8 mouse cellular contexts compared by ENCODE assay signal in the genomic region with DNA sequence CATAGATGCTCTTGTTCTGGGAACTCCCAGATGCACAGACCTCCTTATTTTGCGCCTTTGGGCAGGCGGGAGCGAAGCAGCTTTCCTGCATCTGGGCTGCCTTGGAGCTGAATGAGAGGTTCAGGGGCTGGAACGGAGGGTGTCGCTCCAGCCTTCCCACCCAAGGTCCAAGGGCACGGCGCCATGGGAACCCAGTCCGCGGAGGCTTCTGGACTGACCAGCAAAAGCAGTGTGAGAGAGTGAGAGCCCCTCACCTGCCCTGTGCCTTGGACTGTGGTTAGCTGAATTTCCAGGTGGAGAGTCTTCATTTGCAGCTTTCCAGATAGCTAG. TPM values are rescaled to one million over a fixed set of nuclear protein-coding genes. Genes with fewer than 3 reads are reported as not detected.
DNase-seq lines count a peak whose midpoint lies in the region; ATAC-seq lines count a peak whose summit lies in the region.
"Had no signal": no experiment of that assay in that cellular context is flagged by ENCODE, and none has a peak within 500 bp of the region (broad histone marks: within the 10 kb centered on the region; RNA-seq: fewer than 3 reads in every experiment).

No protein-coding gene starts in this region.

- peak overlapping the region; percentile 81; the same call in 1 of the 2 replicates for H3K4me2 ChIP-seq in lung, embryonic 15.5 days
- peak overlapping the region; percentile 98 for H3K4me2 ChIP-seq in forebrain, embryonic 13.5 days

- no peaks in the 10 kb centered on the region for H3K9me3 ChIP-seq in lung, embryonic 15.5 days
- H3K9me3 ChIP-seq in forebrain, embryonic 13.5 days (replicated peaks), result no peaks in the 10 kb centered on the region
- no peaks in the 10 kb centered on the region for H3K9me3 ChIP-seq in limb, embryonic 10.5 days (replicated peaks)

- H3K36me3 ChIP-seq in lung, embryonic 15.5 days, result no peaks in the 10 kb centered on the region
- H3K36me3 ChIP-seq in forebrain, embryonic 13.5 days (ENCODE audit: poor library complexity, severe bottlenecking), result no peaks in the 10 kb centered on the region
- H3K36me3 ChIP-seq in limb, embryonic 10.5 days, result no peaks in the 10 kb centered on the region

- no peak overlapping the region for H3K9ac ChIP-seq in lung, embryonic 15.5 days
- H3K9ac ChIP-seq in forebrain, embryonic 13.5 days, result peak overlapping the region; percentile 62

- no peak overlapping the region for H3K4me3 ChIP-seq in lung, embryonic 15.5 days
- H3K4me3 ChIP-seq in forebrain, embryonic 13.5 days, result peak overlapping the region; percentile 67
- H3K4me3 ChIP-seq in limb, embryonic 10.5 days, result peak overlapping the region; percentile 65; the same call in 1 of the 2 replicates

- no peak for DNase-seq in lung, postnatal 10 days
- no peak for DNase-seq in limb, embryonic 10.5 days (ENCODE audit: low spot score)
- DNase-seq in right cerebral cortex, postnatal 14 days, result peak; percentile 15
- DNase-seq in adrenal gland, adult 18-20 months (ENCODE audit: low spot score in 2 of 2), result no peak
- no peak for DNase-seq in gastrocnemius, postnatal 14 days

- intact Hi-C loops in gastrocnemius, postnatal 14 days (cut with DNase I; ENCODE audit: low total_unique reads), result no loop called here

- H3K27me3 ChIP-seq in lung, embryonic 15.5 days, result peaks cover 37% of the 10 kb centered on the region
- peaks cover 12% of the 10 kb centered on the region for H3K27me3 ChIP-seq in forebrain, embryonic 13.5 days
- peaks cover 48% of the 10 kb centered on the region for H3K27me3 ChIP-seq in limb, embryonic 10.5 days (ENCODE audit: low read depth, poor library complexity, severe bottlenecking)

- no peak overlapping the region for H3K27ac ChIP-seq in lung, embryonic 15.5 days
- H3K27ac ChIP-seq in forebrain, embryonic 13.5 days, result no peak overlapping the region
- H3K27ac ChIP-seq in limb, embryonic 10.5 days, result no peak overlapping the region
- H3K27ac ChIP-seq: kidney, postnatal 0 days had no signal

- ATAC-seq in lung, embryonic 15.5 days (ENCODE audit: borderline replicate concordance, extremely low read depth, low FRiP score, low TSS enrichment), result no peak
- no peak for ATAC-seq in forebrain, embryonic 13.5 days

- no peaks in the 10 kb centered on the region for H3K4me1 ChIP-seq in lung, embryonic 15.5 days
- H3K4me1 ChIP-seq in forebrain, embryonic 13.5 days, result peaks cover 17% of the 10 kb centered on the region
- peaks cover 19% of the 10 kb centered on the region for H3K4me1 ChIP-seq in limb, embryonic 10.5 days

- WGBS in lung, embryonic 15.5 days, result 5% methylated on average over 9 of the region's 9 CpGs
- 1% methylated on average over 9 of the region's 9 CpGs for WGBS in forebrain, embryonic 13.5 days
- 6% methylated on average over 9 of the region's 9 CpGs for WGBS in limb, embryonic 10.5 days

RNA-seq across cellular contexts. Expression of gene Galnt13, which starts 1.3 kb away (rescaled TPM):
- polyA plus RNA-seq in lung, embryonic 15.5 days (2015; fragmentation: Nextera tagmentation; extraction: Ambion mirVana), result 0.09 and 0.21 TPM in 2 replicates
- 2.8 TPM in 2 replicates for polyA plus RNA-seq in forebrain, embryonic 13.5 days (2015; fragmentation: Nextera tagmentation; extraction: Ambion mirVana)
- 0.35 and 0.73 TPM in 2 replicates for polyA plus RNA-seq in limb, embryonic 10.5 days (2016; fragmentation: Nextera tagmentation; extraction: Ambion mirVana)
- under 1 TPM; 0.10 to 0.51 TPM for total RNA-seq in adrenal gland, adult 18-20 months (2021)
- under 1 TPM in 1 of 2 experiments, not detected in 1; 0.23 TPM for total RNA-seq in gastrocnemius, postnatal 14 days (2021)
- polyA plus RNA-seq: kidney, postnatal 0 days had no signal
